Mouse (Mus musculus): ENCODE data around the gene Gm11634. TPM values are rescaled to one million over a fixed set of nuclear protein-coding genes. Genes with fewer than 3 reads are reported as not detected.

Gene Gm11634
- total and polyA plus RNA-seq, 3 experiments, result not detected

DNA sequence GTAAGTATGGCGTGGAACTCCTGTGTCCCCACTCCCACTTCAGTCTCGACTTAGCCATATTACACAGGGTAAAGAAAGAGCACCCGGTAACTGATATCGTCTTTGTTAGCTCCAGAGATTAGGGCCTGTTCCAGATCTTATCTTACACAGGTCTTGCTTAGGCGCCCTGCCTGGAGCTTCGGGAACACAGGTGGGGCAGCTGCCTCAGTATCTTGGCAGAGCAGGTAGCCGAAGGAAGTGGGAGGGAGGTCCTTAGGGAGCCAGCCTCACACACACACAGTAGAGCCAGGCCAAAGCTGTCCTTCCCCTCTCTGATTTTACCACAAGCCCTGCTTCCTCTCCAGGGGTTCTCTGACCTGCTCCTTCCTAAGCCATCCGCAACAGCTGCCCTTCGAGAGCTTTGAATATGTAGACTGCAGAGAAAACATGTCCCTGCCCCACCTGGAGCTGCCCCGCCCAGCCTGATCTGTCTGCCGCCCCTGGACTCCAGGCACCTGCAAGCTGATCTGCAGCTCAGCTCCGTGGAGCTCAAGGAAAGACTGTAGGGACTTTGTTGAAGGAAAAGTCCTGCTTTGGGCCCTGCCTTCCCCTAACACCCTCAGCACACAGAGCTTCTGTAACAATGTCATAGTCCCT is 8.9 kb downstream of the Gm11634 start:
- peaks cover 6 to 16% of the 10 kb centered on the region in 2 experiments for H3K4me1 ChIP-seq (ENCODE audit: control insufficient read depth in 1 of 2, insufficient read depth in 2 of 2)
- peaks cover 32 to 44% of the 10 kb centered on the region in 2 experiments for H3K36me3 ChIP-seq (replicated peaks in 1 of 2; ENCODE audit: control insufficient read depth in 1 of 2, insufficient read depth in 1 of 2, low read length in 1 of 2)
- dilution Hi-C loops (cut with MboI; ENCODE audit: extremely low pct_ligation_motif_present, extremely low pct_unique_long_range_greater_than_20kb, low sequenced_read_pairs), result no loop called here
- H3K4me2 ChIP-seq (ENCODE audit: insufficient read depth, low read depth, poor library complexity, severe bottlenecking), result no peak overlapping the region
- TF ChIP-seq CHD1 (IDR thresholded peaks at IDR 0.05; ENCODE audit: low read depth, low read length) (no peak), PAX5 (IDR thresholded peaks at IDR 0.05; ENCODE audit: low read length) (no peak)
- in situ Hi-C loops (cut with MboI; ENCODE audit: low pct_ligation_motif_present, low pct_unique_long_range_greater_than_20kb, low sequenced_read_pairs), result no loop called here
- 0 out of 2 replicates have a peak overlapping the region, but pooled peaks have one; percentile 40 for H3K9ac ChIP-seq (ENCODE audit: insufficient read depth, low read depth)
- no peaks in the 10 kb centered on the region for H3K79me2 ChIP-seq (replicated peaks; ENCODE audit: control insufficient read depth, extremely low read depth, insufficient read depth, poor library complexity, severe bottlenecking)
- no peaks in the 10 kb centered on the region for H3K9me3 ChIP-seq (replicated peaks; ENCODE audit: low read length)
- H3K4me3 ChIP-seq (replicated peaks in 1 of 3; ENCODE audit: low read depth in 2 of 3, low read length in 2 of 3, poor library complexity in 1 of 3), result no peak overlapping the region
- no peak for DNase-seq (ENCODE audit: extremely low read depth)
- no peak overlapping the region for H3K27ac ChIP-seq (ENCODE audit: insufficient read depth, low read depth)
- H3K27me3 ChIP-seq (replicated peaks), result no peaks in the 10 kb centered on the region

DNA sequence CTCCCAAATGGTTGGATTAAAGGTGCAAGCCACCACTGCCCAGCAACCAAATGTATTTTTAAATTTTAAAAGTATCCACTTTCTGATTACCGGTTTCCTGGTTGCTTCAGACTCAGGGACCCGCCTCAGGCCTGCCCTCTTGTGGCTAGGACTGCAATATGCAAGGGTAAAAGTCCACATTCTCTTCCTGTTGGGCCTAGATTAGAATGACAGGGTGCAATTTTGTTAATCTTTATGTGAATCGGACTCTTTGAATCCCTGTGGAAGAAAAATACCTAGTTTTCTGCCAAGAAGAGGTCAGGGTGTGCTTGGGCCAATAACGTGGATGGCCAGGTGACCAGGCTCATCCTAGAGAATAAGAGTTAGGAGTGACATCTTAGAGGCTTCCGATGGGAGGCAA is 9.6 kb downstream of the Gm11634 start:
- H3K79me2 ChIP-seq (replicated peaks; ENCODE audit: control insufficient read depth, extremely low read depth, insufficient read depth, poor library complexity, severe bottlenecking), result no peaks in the 10 kb centered on the region
- H3K9ac ChIP-seq (ENCODE audit: insufficient read depth, low read depth), result peak overlapping the region; percentile 40
- no peaks in the 10 kb centered on the region for H3K27me3 ChIP-seq (replicated peaks)
- no peak overlapping the region for H3K4me3 ChIP-seq (replicated peaks in 1 of 3; ENCODE audit: low read depth in 2 of 3, low read length in 2 of 3, poor library complexity in 1 of 3)
- dilution Hi-C loops (cut with MboI; ENCODE audit: extremely low pct_ligation_motif_present, extremely low pct_unique_long_range_greater_than_20kb, low sequenced_read_pairs), result no loop called here
- peak; percentile 93 for DNase-seq (ENCODE audit: extremely low read depth)
- no peak overlapping the region for H3K4me2 ChIP-seq (ENCODE audit: insufficient read depth, low read depth, poor library complexity, severe bottlenecking)
- peak overlapping the region; percentile 38; the same call in 1 of the 2 replicates for H3K27ac ChIP-seq (ENCODE audit: insufficient read depth, low read depth)
- H3K4me1 ChIP-seq (ENCODE audit: control insufficient read depth in 1 of 2, insufficient read depth in 2 of 2), result peaks cover 6 to 16% of the 10 kb centered on the region in 2 experiments
- peaks cover 32 to 48% of the 10 kb centered on the region in 2 experiments for H3K36me3 ChIP-seq (replicated peaks in 1 of 2; ENCODE audit: control insufficient read depth in 1 of 2, insufficient read depth in 1 of 2, low read length in 1 of 2)
- H3K9me3 ChIP-seq (replicated peaks; ENCODE audit: low read length), result no peaks in the 10 kb centered on the region
- in situ Hi-C loops (cut with MboI; ENCODE audit: low pct_ligation_motif_present, low pct_unique_long_range_greater_than_20kb, low sequenced_read_pairs), result no loop called here
- TF ChIP-seq HCFC1 (IDR thresholded peaks at IDR 0.05; ENCODE audit: low read depth, low read length) (peak; percentile 70), EP300 (IDR thresholded peaks at IDR 0.05; ENCODE audit: low read length) (no peak), KAT2A (IDR thresholded peaks at IDR 0.05; ENCODE audit: insufficient replicate concordance, low read length) (no peak), ZC3H11A (IDR thresholded peaks at IDR 0.05; ENCODE audit: low read depth, low read length) (no peak), RAD21 (IDR thresholded peaks at IDR 0.05; ENCODE audit: low read depth, low read length) (peak; percentile 59), GABPA (IDR thresholded peaks at IDR 0.05; ENCODE audit: insufficient replicate concordance, low read depth, low read length) (no peak), MAZ (IDR thresholded peaks at IDR 0.05; ENCODE audit: low read depth, low read length) (no peak), ELF1 (IDR thresholded peaks at IDR 0.05; ENCODE audit: low read depth, low read length) (peak; percentile 88), MYC (IDR thresholded peaks at IDR 0.05; ENCODE audit: low read depth, low read length) (no peak), MXI1 (IDR thresholded peaks at IDR 0.05; ENCODE audit: low read depth, low read length) (no peak), E2F4 (IDR thresholded peaks at IDR 0.05; ENCODE audit: insufficient replicate concordance, low read depth, low read length) (no peak), JUN (IDR thresholded peaks at IDR 0.05; ENCODE audit: insufficient read depth, low read depth, low read length) (no peak), ZNF384 (IDR thresholded peaks at IDR 0.05; ENCODE audit: low read depth, low read length) (no peak), ZKSCAN1 (IDR thresholded peaks at IDR 0.05; ENCODE audit: borderline replicate concordance, low read depth, low read length) (no peak), MAX (IDR thresholded peaks at IDR 0.05; ENCODE audit: low read length) (no peak), CHD1 (IDR thresholded peaks at IDR 0.05; ENCODE audit: low read depth, low read length) (no peak), RCOR1 (conservative IDR thresholded peaks at IDR 0.05; ENCODE audit: low read depth, low read length) (no peak), POLR2A (IDR thresholded peaks at IDR 0.05; ENCODE audit: low read depth, low read length) (0 out of 2 replicates have a peak, but pooled peaks have one; percentile 12), CTCF (conservative IDR thresholded peaks at IDR 0.05 in 1 of 2, IDR thresholded peaks at IDR 0.05 in 1 of 2; ENCODE audit: low read depth in 2 of 2, low read length in 2 of 2) (peak; percentile 87 to 94), MEF2A (IDR thresholded peaks at IDR 0.05; ENCODE audit: borderline replicate concordance, low read depth, low read length) (no peak), MAFK (IDR thresholded peaks at IDR 0.05; ENCODE audit: insufficient replicate concordance, low read length) (no peak), TBP (conservative IDR thresholded peaks at IDR 0.05; ENCODE audit: low read depth, low read length) (no peak), UBTF (IDR thresholded peaks at IDR 0.05; ENCODE audit: low read depth, low read length) (no peak), SMC3 (IDR thresholded peaks at IDR 0.05; ENCODE audit: low read depth, low read length) (peak; percentile 63), BHLHE40 (IDR thresholded peaks at IDR 0.05; ENCODE audit: low read depth, low read length) (no peak), SIN3A (IDR thresholded peaks at IDR 0.05; ENCODE audit: low read length) (no peak)
